Mouse (Mus musculus) embryo, embryonic 9.5 days (tissue): ENCODE data around the gene Sf3a3.

ENCODE experiments used
- DNase-seq: peaks from one replicate; pipeline ENCODE4 v3.0.0-alpha.2; 2017; ENCODE audit errors: extremely low spot score

The Sf3a3 gene

GRCm38 (mm10) chr4:124714545-124715481 is at the start of gene Sf3a3:
TSS of gene Sf3a3 (plus strand) at chr4:124714776.
- DNase-seq: peak; percentile 96

- no peak for DNase-seq
These were observed 47.0 kb upstream of the Sf3a3 start for GRCm38 (mm10) chr4:124667476-124668033.

GRCm38 (mm10) chr4:124668078-124668477 is 46.5 kb upstream of the Sf3a3 start:
- no peak for DNase-seq

- DNase-seq: no peak
These were observed 44.3 kb upstream of the Sf3a3 start for GRCm38 (mm10) chr4:124670232-124670631.

GRCm38 (mm10) chr4:124671583-124671982 is 43.0 kb upstream of the Sf3a3 start:
- no peak for DNase-seq

GRCm38 (mm10) chr4:124672347-124673320 is 41.9 kb upstream of the Sf3a3 start:
- DNase-seq: no peak

GRCm38 (mm10) chr4:124674334-124675032 is 40.1 kb upstream of the Sf3a3 start:
- DNase-seq: no peak

- DNase-seq: peak; percentile 67
These were observed 39.5 kb upstream of the Sf3a3 start for GRCm38 (mm10) chr4:124675037-124675436.

GRCm38 (mm10) chr4:124675958-124676357 is 38.6 kb upstream of the Sf3a3 start:
- no peak for DNase-seq

GRCm38 (mm10) chr4:124682270-124682669 is 32.3 kb upstream of the Sf3a3 start:
- no peak for DNase-seq

- no peak for DNase-seq
These were observed 31.1 kb upstream of the Sf3a3 start for GRCm38 (mm10) chr4:124683474-124683873.

- no peak for DNase-seq
These were observed 29.6 kb upstream of the Sf3a3 start for GRCm38 (mm10) chr4:124685004-124685403.

- no peak for DNase-seq
These were observed 29.1 kb upstream of the Sf3a3 start for GRCm38 (mm10) chr4:124685453-124685852.

- no peak for DNase-seq
These were observed 28.6 kb upstream of the Sf3a3 start for GRCm38 (mm10) chr4:124685897-124686402.

- no peak for DNase-seq
These were observed 23.1 kb upstream of the Sf3a3 start for GRCm38 (mm10) chr4:124691455-124691854.

GRCm38 (mm10) chr4:124692416-124692861 is 22.1 kb upstream of the Sf3a3 start:
- DNase-seq: no peak

GRCm38 (mm10) chr4:124693135-124693894 is 21.3 kb upstream of the Sf3a3 start, which contains the start of gene Utp11:
TSS of gene Utp11 (minus strand) at chr4:124693600.
- peak; percentile 84 for DNase-seq

GRCm38 (mm10) chr4:124694572-124694971 is 20.0 kb upstream of the Sf3a3 start:
- no peak for DNase-seq

- DNase-seq: no peak
These were observed 18.6 kb upstream of the Sf3a3 start for GRCm38 (mm10) chr4:124695786-124696516.
